Mouse (Mus musculus) thymus, postnatal 36 days (tissue): ENCODE results near the gene Mrps9.

Source experiments
- DNase-seq, 2 experiments: peaks; one replicate each; pipeline ENCODE4 v3.0.0; 2022; ENCODE audit warnings: mixed read lengths in 2 of 2

Gene Mrps9

GRCm38 (mm10) chr1:42907153-42907552, 56.1 kb downstream of the Mrps9 start:
- DNase-seq, result no peak

DNA sequence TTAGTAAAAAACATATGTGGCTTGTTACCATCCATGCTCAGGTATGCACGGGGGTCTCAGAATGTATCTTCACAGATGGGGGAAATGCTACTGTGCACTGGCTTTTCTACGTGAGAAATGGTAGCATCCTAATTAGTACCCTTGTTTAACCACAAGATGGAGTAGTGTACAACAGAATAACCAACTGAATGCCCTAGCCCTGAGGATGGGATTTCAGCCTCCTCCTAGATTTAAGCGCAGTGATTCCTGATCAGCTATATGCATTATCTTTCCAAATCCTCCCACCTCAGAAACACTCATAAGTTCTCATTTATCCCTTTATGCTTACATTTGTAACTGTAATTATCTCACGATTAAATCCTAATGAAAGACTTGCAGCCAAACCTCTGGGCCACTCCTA, 64.0 kb downstream of the Mrps9 start:
- DNase-seq, result no peak

DNA sequence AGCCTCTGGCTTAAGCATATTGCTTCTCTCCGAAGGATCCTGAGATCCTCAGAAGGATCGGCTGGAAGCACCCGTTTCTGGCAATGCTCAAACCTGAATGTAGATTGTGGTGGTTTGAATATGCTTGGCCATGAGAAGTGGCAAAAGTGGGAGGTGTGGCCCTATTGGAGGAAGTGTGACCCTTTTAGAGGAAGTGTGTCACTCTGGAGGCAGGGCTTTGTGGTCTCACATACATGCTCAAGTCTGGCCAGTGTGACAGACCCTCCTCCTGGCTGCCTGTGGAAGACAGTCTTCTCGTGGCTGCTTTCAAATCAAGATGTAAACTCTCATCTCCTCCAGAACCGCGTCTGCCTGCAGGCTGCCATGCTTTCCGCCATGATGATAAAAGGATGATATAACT, 65.7 kb downstream of the Mrps9 start:
- no peak for DNase-seq

GRCm38 (mm10) chr1:42917908-42918307, 66.9 kb downstream of the Mrps9 start:
- no peak for DNase-seq

DNA sequence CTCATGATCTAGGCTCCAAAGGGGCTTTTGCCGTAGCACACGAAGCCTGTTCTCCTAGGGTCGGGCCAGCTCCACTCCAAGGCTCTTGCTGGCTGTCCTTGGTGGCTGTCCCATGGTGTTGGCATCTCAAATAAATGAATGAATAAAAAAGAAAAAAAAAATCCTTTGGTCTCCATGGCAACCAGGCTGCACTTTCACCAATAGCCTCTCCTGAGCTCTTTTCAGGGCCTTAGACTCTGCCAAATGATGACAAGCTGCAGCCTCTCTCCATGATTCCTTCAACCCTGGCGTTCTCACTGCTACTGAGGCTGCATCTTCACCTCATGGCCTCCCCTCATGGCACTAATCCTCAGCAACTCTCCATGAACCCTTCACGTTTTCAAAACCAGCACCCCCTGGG, 72.9 kb downstream of the Mrps9 start:
- DNase-seq, result no peak

- no peak for DNase-seq
These were observed 82.6 kb downstream of the Mrps9 start for GRCm38 (mm10) chr1:42933613-42934012.

GRCm38 (mm10) chr1:42948486-42948885, 97.5 kb downstream of the Mrps9 start:
- no peak for DNase-seq

GRCm38 (mm10) chr1:42952734-42953481, 101.9 kb downstream of the Mrps9 start, which contains the start of gene Gpr45:
Gene Gpr45, plus strand, starts transcription at chr1:42952872.
- peak; percentile 42 to 62 for DNase-seq

GRCm38 (mm10) chr1:42953482-42953822, 102.4 kb downstream of the Mrps9 start:
- no peak for DNase-seq
